In genomic region chr11:41333689-41334088, GRCm38 (mm10) we compare ENCODE assay signal across 17 mouse cellular contexts.
"Had no signal": no experiment of that assay in that cellular context is flagged by ENCODE, and none has a peak within 500 bp of the region (broad histone marks: within the 10 kb centered on the region; RNA-seq: fewer than 3 reads in every experiment).

No protein-coding gene starts in this region.

- H3K4me3 ChIP-seq: kidney, embryonic 15.5 days; limb, embryonic 12.5 days; liver, embryonic 13.5 days; lung, embryonic 15.5 days; megakaryocyte, embryonic 14.5 days; midbrain, embryonic 12.5 days; neural tube, embryonic 12.5 days had no signal

- H3K27me3 ChIP-seq: kidney, embryonic 15.5 days; limb, embryonic 12.5 days; liver, embryonic 13.5 days; lung, embryonic 15.5 days; megakaryocyte, embryonic 14.5 days; midbrain, embryonic 12.5 days; neural tube, embryonic 12.5 days had no signal

- H3K36me3 ChIP-seq: kidney, embryonic 15.5 days; limb, embryonic 12.5 days; liver, embryonic 13.5 days; lung, embryonic 15.5 days; midbrain, embryonic 12.5 days; neural tube, embryonic 12.5 days had no signal

- DNase-seq: kidney, adult 18-20 months; kidney, postnatal 25 days; layer of hippocampus, adult 9-11 months; liver; liver, embryonic 13.5 days; liver, postnatal 0 days; lung, postnatal 14 days; thymus, adult 18-20 months; thymus, postnatal 14 days had no signal

- H3K9me3 ChIP-seq: kidney, embryonic 15.5 days; limb, embryonic 12.5 days; liver, embryonic 13.5 days; lung, embryonic 15.5 days; megakaryocyte, embryonic 14.5 days; midbrain, embryonic 12.5 days; neural tube, embryonic 12.5 days had no signal

- H3K9ac ChIP-seq: kidney, embryonic 15.5 days; limb, embryonic 12.5 days; liver, embryonic 13.5 days; liver, postnatal 0 days; lung, embryonic 15.5 days; midbrain, embryonic 12.5 days; neural tube, embryonic 12.5 days had no signal

- H3K27ac ChIP-seq: kidney, embryonic 15.5 days; limb, embryonic 12.5 days; liver, embryonic 13.5 days; lung, embryonic 15.5 days; macrophage; midbrain, embryonic 12.5 days; neural tube, embryonic 12.5 days; stomach, postnatal 0 days had no signal

- H3K4me2 ChIP-seq: kidney, embryonic 15.5 days; limb, embryonic 12.5 days; liver, embryonic 13.5 days; lung, embryonic 15.5 days; midbrain, embryonic 12.5 days; neural tube, embryonic 12.5 days had no signal

- H3K4me1 ChIP-seq: kidney, embryonic 15.5 days; limb, embryonic 12.5 days; liver, embryonic 13.5 days; lung, embryonic 15.5 days; megakaryocyte, embryonic 14.5 days; midbrain, embryonic 12.5 days; neural tube, embryonic 12.5 days had no signal

- ATAC-seq: liver, postnatal 0 days had no signal
